Mouse (Mus musculus): ENCODE data around the gene Rims1.

GRCm38 (mm10) chr1:22356209-22356608 lies 449.6 kb downstream of the Rims1 start:
- TF ChIP-seq POLR2A (IDR thresholded peaks at IDR 0.05; ENCODE audit: insufficient read depth, low read length), result no peak
- TF ChIP-seq CTCF (IDR thresholded peaks at IDR 0.05; ENCODE audit: low read depth, low read length), result no peak
